Mouse (Mus musculus): Measurements from ENCODE around the gene 4933411K16Rik. TPM values are rescaled to one million over a fixed set of nuclear protein-coding genes. Genes with fewer than 3 reads are reported as not detected.

Gene 4933411K16Rik
- polyA plus RNA-seq, 1 experiment from 2014 or later = not detected

GRCm38 (mm10) chr19:42017399-42018247, 34.4 kb upstream of the 4933411K16Rik start:
- Histone ChIP-seq H3K4me3 (replicated peaks) (no peak overlapping the region), H3K9ac (no peak overlapping the region), H3K27ac (peak overlapping the region; percentile 52), H3K36me3 (no peaks in the 10 kb centered on the region), H3K4me1 (replicated peaks) (peaks cover 10% of the 10 kb centered on the region; the same call in 1 of the 2 replicates), H3K9me3 (no peaks in the 10 kb centered on the region), H3K27me3 (replicated peaks) (no peaks in the 10 kb centered on the region), H3K4me2 (replicated peaks) (no peak overlapping the region)
- peak; percentile 55; the same call in 1 of the 2 replicates for ATAC-seq
- WGBS = 48% methylated on average over 8 of the region's 8 CpGs

- H3K9ac ChIP-seq = 0 out of 2 replicates have a peak overlapping the region, but pooled peaks have one; percentile 3
- no peaks in the 10 kb centered on the region for H3K36me3 ChIP-seq
- H3K27me3 ChIP-seq (replicated peaks) = no peaks in the 10 kb centered on the region
- WGBS = 52% methylated on average over 4 of the region's 4 CpGs
- H3K27ac ChIP-seq = 0 out of 2 replicates have a peak overlapping the region, but pooled peaks have one; percentile 32
- no peaks in the 10 kb centered on the region for H3K9me3 ChIP-seq
- ATAC-seq = 0 out of 2 replicates have a peak, but pooled peaks have one; percentile 50
- peaks cover 10% of the 10 kb centered on the region; the same call in 1 of the 2 replicates for H3K4me1 ChIP-seq (replicated peaks)
- no peak overlapping the region for H3K4me2 ChIP-seq (replicated peaks)
- no peak overlapping the region for H3K4me3 ChIP-seq (replicated peaks)
Observed at GRCm38 (mm10) chr19:42019011-42019522, 33.0 kb upstream of the 4933411K16Rik start.

- Histone ChIP-seq H3K4me1 (replicated peaks) (peaks cover 10% of the 10 kb centered on the region; the same call in 1 of the 2 replicates), H3K9me3 (no peaks in the 10 kb centered on the region), H3K27ac (no peak overlapping the region), H3K9ac (no peak overlapping the region), H3K4me2 (replicated peaks) (no peak overlapping the region), H3K36me3 (no peaks in the 10 kb centered on the region), H3K27me3 (replicated peaks) (no peaks in the 10 kb centered on the region), H3K4me3 (replicated peaks) (no peak overlapping the region)
- WGBS = 77% methylated on average over 10 of the region's 10 CpGs
- ATAC-seq = no peak
Observed at GRCm38 (mm10) chr19:42021681-42022541, 30.1 kb upstream of the 4933411K16Rik start.

- Histone ChIP-seq H3K9me3 (no peaks in the 10 kb centered on the region), H3K4me2 (replicated peaks) (no peak overlapping the region), H3K27ac (no peak overlapping the region), H3K27me3 (replicated peaks) (no peaks in the 10 kb centered on the region), H3K9ac (no peak overlapping the region), H3K36me3 (no peaks in the 10 kb centered on the region), H3K4me1 (replicated peaks) (peaks cover 6% of the 10 kb centered on the region; the same call in 1 of the 2 replicates), H3K4me3 (replicated peaks) (no peak overlapping the region)
- no peak for ATAC-seq
- WGBS = 85% methylated on average over 2 of the region's 2 CpGs
Observed at GRCm38 (mm10) chr19:42022542-42022848, 29.6 kb upstream of the 4933411K16Rik start.

DNA sequence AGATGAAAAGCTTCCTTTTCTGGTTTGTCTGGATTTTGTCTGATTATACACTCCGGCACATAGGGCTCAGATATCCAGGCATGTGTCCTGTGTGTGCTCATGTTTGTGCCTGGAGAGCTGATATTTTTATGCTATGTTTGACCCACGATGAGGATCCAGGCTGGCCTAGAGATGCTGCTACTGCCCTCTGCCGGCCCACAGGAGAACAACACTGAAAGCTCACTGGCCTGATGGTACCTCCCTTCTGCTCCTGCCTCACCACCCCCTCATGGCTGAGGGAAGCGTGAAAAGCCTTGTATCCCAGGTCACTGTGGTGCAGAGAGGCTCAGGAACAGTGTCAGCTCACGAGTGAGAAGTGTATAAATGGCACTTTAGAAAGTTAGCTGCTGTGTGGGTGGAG, 25.9 kb upstream of the 4933411K16Rik start:
- no peak overlapping the region for H3K27ac ChIP-seq
- 4% methylated on average over 5 of the region's 5 CpGs for WGBS
- peak; percentile 72 for ATAC-seq
- H3K4me1 ChIP-seq (replicated peaks) = no peaks in the 10 kb centered on the region
- H3K9ac ChIP-seq = no peak overlapping the region
- H3K36me3 ChIP-seq = no peaks in the 10 kb centered on the region
- no peaks in the 10 kb centered on the region for H3K27me3 ChIP-seq (replicated peaks)
- no peak overlapping the region for H3K4me3 ChIP-seq (replicated peaks)
- no peak overlapping the region for H3K4me2 ChIP-seq (replicated peaks)
- H3K9me3 ChIP-seq = no peaks in the 10 kb centered on the region

DNA sequence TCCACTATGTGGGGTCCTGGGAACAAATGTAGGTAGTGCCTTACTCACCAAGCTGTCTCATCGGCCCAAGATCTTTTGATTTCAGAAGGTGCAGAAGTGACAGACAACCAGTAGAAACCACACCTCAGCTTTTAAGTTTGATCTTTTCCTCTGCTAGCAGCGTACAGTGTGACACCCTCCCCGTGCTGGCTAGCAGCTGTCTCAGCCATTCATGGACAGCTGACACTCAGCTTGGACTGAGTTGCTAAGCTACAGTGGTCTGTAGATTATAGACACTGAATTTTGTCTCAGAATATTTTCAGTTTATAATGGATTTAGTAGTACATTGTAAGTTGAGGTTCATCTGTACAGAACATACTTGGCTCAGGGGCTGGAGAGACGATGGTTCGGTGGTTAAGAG, 20.9 kb upstream of the 4933411K16Rik start:
- Histone ChIP-seq H3K4me2 (replicated peaks) (no peak overlapping the region), H3K9me3 (no peaks in the 10 kb centered on the region), H3K9ac (no peak overlapping the region), H3K27ac (no peak overlapping the region), H3K27me3 (replicated peaks) (no peaks in the 10 kb centered on the region), H3K36me3 (0 out of 2 replicates have a peak, but pooled peaks cover 5% of the 10 kb centered on the region), H3K4me1 (replicated peaks) (peaks cover 9% of the 10 kb centered on the region; the same call in 1 of the 2 replicates), H3K4me3 (replicated peaks) (no peak overlapping the region)
- WGBS = 81% methylated on average over 5 of the region's 5 CpGs
- no peak for ATAC-seq

DNA sequence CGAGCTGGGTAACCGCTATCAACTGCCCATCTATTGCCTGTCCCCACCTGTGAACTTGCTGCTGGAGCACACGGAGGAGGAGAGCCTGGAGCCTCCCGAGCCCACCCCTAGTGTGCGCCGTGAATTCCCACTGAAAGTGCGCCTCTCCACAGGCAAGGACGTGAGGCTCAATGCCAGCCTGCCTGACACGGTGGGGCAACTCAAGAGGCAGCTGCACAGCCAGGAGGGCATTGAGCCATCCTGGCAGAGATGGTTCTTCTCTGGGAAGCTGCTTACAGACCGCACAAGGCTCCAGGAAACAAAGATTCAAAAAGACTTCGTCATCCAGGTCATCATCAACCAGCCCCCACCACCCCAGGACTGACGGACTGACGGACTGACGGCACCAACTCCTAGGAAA, 18.4 kb upstream of the 4933411K16Rik start:
- H3K9me3 ChIP-seq = no peaks in the 10 kb centered on the region
- H3K27ac ChIP-seq = no peak overlapping the region
- peaks cover 9% of the 10 kb centered on the region; the same call in 1 of the 2 replicates for H3K4me1 ChIP-seq (replicated peaks)
- H3K4me2 ChIP-seq (replicated peaks) = no peak overlapping the region
- 85% methylated on average over 14 of the region's 14 CpGs for WGBS
- no peak overlapping the region for H3K4me3 ChIP-seq (replicated peaks)
- H3K9ac ChIP-seq = no peak overlapping the region
- H3K36me3 ChIP-seq = 0 out of 2 replicates have a peak, but pooled peaks cover 5% of the 10 kb centered on the region
- no peak for ATAC-seq
- H3K27me3 ChIP-seq (replicated peaks) = no peaks in the 10 kb centered on the region; the same call in 1 of the 2 replicates

DNA sequence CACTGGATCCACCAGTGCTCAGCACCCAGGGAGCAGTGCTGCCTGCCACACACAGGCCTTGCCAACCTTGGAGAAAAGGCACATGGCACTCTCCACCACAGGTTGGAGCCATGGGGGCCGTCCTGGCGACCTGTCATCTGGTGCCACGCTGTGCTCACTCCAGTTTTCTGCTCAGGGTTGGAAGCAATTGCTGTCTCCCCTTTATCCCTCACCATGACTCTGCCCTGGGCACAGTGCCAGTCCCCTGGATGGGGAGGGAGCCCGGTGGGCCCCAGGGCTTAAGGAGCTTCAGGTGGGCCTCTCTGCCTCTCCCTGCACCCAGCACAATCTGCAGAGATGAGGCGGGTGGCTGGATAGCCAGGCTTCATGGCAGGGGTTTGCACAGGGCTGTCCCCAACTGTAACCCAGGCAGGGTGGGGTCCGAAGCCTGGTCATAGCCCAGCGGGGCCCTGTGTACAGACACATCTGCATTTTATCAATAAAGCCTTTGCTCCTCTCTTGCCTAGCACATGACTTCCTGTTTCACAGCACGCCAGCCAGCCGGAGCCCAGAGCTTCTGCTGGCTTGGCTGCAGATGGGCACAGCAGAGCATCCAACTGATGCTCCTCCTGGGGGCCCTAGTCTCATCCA, 17.8 kb upstream of the 4933411K16Rik start:
- WGBS = 73% methylated on average over 9 of the region's 9 CpGs
- Histone ChIP-seq H3K4me3 (replicated peaks) (no peak overlapping the region), H3K9me3 (no peaks in the 10 kb centered on the region), H3K4me2 (replicated peaks) (no peak overlapping the region), H3K4me1 (replicated peaks) (peaks cover 9% of the 10 kb centered on the region; the same call in 1 of the 2 replicates), H3K9ac (no peak overlapping the region; the same call in 1 of the 2 replicates), H3K36me3 (0 out of 2 replicates have a peak, but pooled peaks cover 5% of the 10 kb centered on the region), H3K27ac (no peak overlapping the region), H3K27me3 (replicated peaks) (no peaks in the 10 kb centered on the region; the same call in 1 of the 2 replicates)
- ATAC-seq = peak; percentile 39; the same call in 1 of the 2 replicates

DNA sequence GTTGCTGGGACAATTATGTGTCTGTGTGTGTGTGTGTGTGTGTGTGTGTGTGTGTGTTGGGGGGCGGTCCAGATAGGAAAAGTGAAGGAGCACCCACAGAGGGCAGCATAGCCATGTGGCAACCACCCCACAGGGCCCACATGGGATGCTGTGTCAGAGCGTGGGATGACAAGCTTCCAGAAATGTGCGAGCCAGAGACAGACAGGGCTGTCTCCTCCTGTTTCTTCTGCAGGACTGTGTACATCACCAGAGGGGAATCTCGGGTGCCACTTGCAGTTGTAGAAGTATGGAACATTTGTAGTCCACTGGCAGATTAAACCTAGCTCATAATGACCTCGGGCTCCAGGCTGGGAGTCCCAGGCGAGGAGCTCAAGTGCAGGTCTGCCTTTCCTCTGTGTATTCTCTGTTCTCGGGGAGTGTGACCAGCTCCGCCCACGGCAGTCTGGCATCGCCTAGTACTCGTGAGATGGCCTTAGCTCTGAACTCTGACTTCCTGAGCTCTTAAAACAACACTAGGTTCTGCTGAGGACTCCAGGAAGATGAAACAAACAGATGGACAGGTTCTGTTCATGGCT, 17.1 kb upstream of the 4933411K16Rik start:
- H3K4me3 ChIP-seq (replicated peaks) = no peak overlapping the region
- H3K36me3 ChIP-seq = 0 out of 2 replicates have a peak, but pooled peaks cover 5% of the 10 kb centered on the region
- ATAC-seq = peak; percentile 31
- H3K4me1 ChIP-seq (replicated peaks) = peaks cover 9% of the 10 kb centered on the region; the same call in 1 of the 2 replicates
- H3K27ac ChIP-seq = no peak overlapping the region
- H3K27me3 ChIP-seq (replicated peaks) = no peaks in the 10 kb centered on the region; the same call in 1 of the 2 replicates
- no peak overlapping the region for H3K4me2 ChIP-seq (replicated peaks)
- H3K9me3 ChIP-seq = no peaks in the 10 kb centered on the region
- 48% methylated on average over 11 of the region's 11 CpGs for WGBS
- H3K9ac ChIP-seq = no peak overlapping the region

- H3K4me2 ChIP-seq (replicated peaks) = no peak within 1 kb of the TSS
- no peaks in the 10 kb centered on the region; the same call in 1 of the 2 replicates for H3K27me3 ChIP-seq (replicated peaks)
- H3K9ac ChIP-seq = no peak within 1 kb of the TSS
- peaks cover 9% of the 10 kb centered on the region; the same call in 1 of the 2 replicates for H3K4me1 ChIP-seq (replicated peaks)
- no peak within 1 kb of the TSS for H3K27ac ChIP-seq
- WGBS = 65% methylated on average over 19 of the region's 19 CpGs
- ATAC-seq = peak; percentile 90
- H3K36me3 ChIP-seq = 0 out of 2 replicates have a peak, but pooled peaks cover 5% of the 10 kb centered on the region
- H3K9me3 ChIP-seq = no peaks in the 10 kb centered on the region
- no peak within 1 kb of the TSS for H3K4me3 ChIP-seq (replicated peaks)
Observed at GRCm38 (mm10) chr19:42035456-42036248, 16.4 kb upstream of the 4933411K16Rik start, which contains the start of gene Ankrd2. Ankrd2 (plus strand) TSS chr19:42036000.

Measured in intestine, embryonic 15.5 days (tissue).